Mouse (Mus musculus): ENCODE measurements around the gene Ankrd27. TPM values are rescaled to one million over a fixed set of nuclear protein-coding genes. Genes with fewer than 3 reads are reported as not detected.

The Ankrd27 gene
- total RNA-seq, 2 experiments from 2014 or later, result 31.8 to 33.8 TPM

DNA sequence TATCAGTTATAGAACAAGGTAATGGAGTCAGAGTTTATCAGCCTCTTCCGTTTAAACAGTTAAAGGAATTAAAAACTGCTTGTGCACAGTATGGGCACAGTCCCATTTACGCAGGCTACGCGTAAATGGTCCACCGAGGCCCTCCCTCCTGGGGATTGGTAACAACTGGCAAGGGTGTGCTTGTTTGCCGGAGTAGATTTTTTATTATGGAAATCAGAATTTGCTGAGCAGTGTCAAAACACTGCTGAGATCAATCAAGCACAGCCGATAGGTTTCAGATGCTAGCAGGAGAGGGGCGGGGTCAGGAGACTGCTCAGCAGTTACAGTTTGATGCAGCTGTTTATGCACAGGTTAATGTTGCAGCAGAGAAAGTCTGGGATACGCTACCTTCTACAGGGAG lies 102.2 kb downstream of the Ankrd27 start:
- no peak for DNase-seq (ENCODE audit: low spot score in 2 of 2)

Other genes with a start within 250 kb of the Ankrd27 start
- gene Faap24, start 189.4 kb upstream of the Ankrd27 start, total RNA-seq (2021), result 1 to 10 TPM; 6.5 to 7.3 TPM
- gene Cep89, start 189.2 kb upstream of the Ankrd27 start, total RNA-seq (2021), result 10 to 100 TPM; 27.2 to 41.1 TPM
- 1 to 10 TPM in 1 of 2 experiments, under 1 TPM in 1; 0.17 to 6.3 TPM for gene Slc7a9, start 137.4 kb upstream of the Ankrd27 start, total RNA-seq (2021)
- under 1 TPM; 0.11 to 0.67 TPM for gene Tdrd12, start 48.5 kb upstream of the Ankrd27 start, total RNA-seq (2021)
- gene Nudt19, start 29.9 kb upstream of the Ankrd27 start, total RNA-seq (2021), result 10 to 100 TPM; 58.7 to 59.8 TPM
- gene Rgs9bp, start 662 bp upstream of the Ankrd27 start, total RNA-seq (2021), result under 1 TPM; 0.34 to 0.39 TPM
- gene Pdcd5, start 61.3 kb downstream of the Ankrd27 start, total RNA-seq (2021), result 100 to 1,000 TPM; 104 to 117 TPM
- gene Dpy19l3, start 168.2 kb downstream of the Ankrd27 start, total RNA-seq (2021), result 10 to 100 TPM; 63.6 to 70.9 TPM
- 10 to 100 TPM; 39.2 to 39.5 TPM for gene Zfp507, start 216.8 kb downstream of the Ankrd27 start, total RNA-seq (2021)